Mouse (Mus musculus) erythroblast, embryonic 14.5 days (primary cell): ENCODE data around the gene Chchd6.

Source experiments
- GATA1 ChIP-seq: IDR thresholded peaks from 2 replicates; pipeline ENCODE4 v1.6.1; 2012; ENCODE audit warnings: low read length, inconsistent platforms, mixed read lengths
- TAL1 ChIP-seq: IDR thresholded peaks from 3 replicates; pipeline ENCODE4 v1.6.1; 2012; ENCODE audit warnings: low read length, inconsistent platforms, mixed read lengths

DNA sequence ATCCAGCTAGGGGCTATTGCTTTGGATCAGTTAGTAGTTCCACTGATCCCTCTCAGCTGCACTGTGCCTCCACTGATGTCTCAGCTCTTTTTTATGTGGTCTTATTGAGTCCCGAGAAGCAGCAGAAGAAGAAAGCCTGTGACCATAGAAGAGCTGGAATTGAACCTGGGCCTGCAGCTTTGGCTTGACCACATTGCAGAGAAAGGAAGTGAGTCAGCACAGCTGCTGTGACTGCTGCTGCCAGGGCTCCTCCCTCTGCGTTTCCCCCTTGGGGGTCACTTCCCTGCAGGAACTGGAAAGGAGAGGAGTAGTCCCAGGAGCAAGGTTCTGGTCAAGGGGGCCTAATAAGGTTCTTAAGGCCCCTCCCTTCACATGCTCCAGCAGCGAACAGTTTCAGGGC, 231.1 kb downstream of the Chchd6 start:
- no peak for TF ChIP-seq TAL1
- TF ChIP-seq GATA1, result no peak
